Mouse (Mus musculus) mammary gland, adult 2 months (tissue): ENCODE data around the gene Tshz2. TPM values are rescaled to one million over a fixed set of nuclear protein-coding genes. Genes with fewer than 3 reads are reported as not detected.

Source experiments
- polyA plus RNA-seq: library from polyadenylated mRNA; depleted of rRNA; stranded (reverse); fragments of >200 nt; gene quantifications from 2 replicates; pipeline ENCODE4 v1.2.3, GENCODE M21; 2012; ENCODE audit warnings: low replicate concordance; rRNA removed

Tshz2 gene
- 16.0 and 18.8 TPM in 2 replicates for polyA plus RNA-seq

GRCm38 (mm10) chr2:169632338-169633151 lies at the start of gene Tshz2:
Tshz2 (plus strand) TSS chr2:169633013.

GRCm38 (mm10) chr2:169587645-169588044 lies 45.2 kb upstream of the Tshz2 start, which contains the start of gene Gm11011:
Gm11011 (minus strand) TSS chr2:169587745.

Other genes starting within 250 kb of the Tshz2 start
- not detected in 2 replicates for gene Gm11011, start 45.3 kb upstream of the Tshz2 start, polyA plus RNA-seq